Mouse (Mus musculus) intestine, embryonic 16.5 days (tissue): ENCODE measurements around the gene Olfr1307. TPM values are rescaled to one million over a fixed set of nuclear protein-coding genes. Genes with fewer than 3 reads are reported as not detected.

Source experiments
- ATAC-seq: fragments of 200-750 bp; cut with Nextera tagmentation; 2 replicates; pipeline ENCODE4 v1.8.0; 2017; ENCODE audit warnings: moderate TSS enrichment, moderate library complexity
- H3K27ac ChIP-seq: fragments of 300-500 bp; sonication (generic); 2 replicates; pipeline ENCODE4 v1.5.1; 2014; ENCODE audit warnings: mild to moderate bottlenecking, low read length
- H3K27me3 ChIP-seq: fragments of 300-500 bp; sonication (generic); replicated peaks from 2 replicates; pipeline ENCODE4 v1.6.1; 2014; ENCODE audit warnings: low read length, control low read depth, mixed read lengths; ENCODE audit not compliant: control insufficient read depth, insufficient read depth
- H3K36me3 ChIP-seq: fragments of 300-500 bp; sonication (generic); 2 replicates; pipeline ENCODE4 v1.6.1; 2014; ENCODE audit warnings: low read length, control low read depth; ENCODE audit not compliant: control insufficient read depth, insufficient read depth
- H3K4me1 ChIP-seq: fragments of 300-500 bp; sonication (generic); 2 replicates; pipeline ENCODE4 v1.6.1; 2014; ENCODE audit warnings: low read length, control low read depth, mixed read lengths; ENCODE audit not compliant: control insufficient read depth, insufficient read depth
- H3K4me2 ChIP-seq: fragments of 300-500 bp; sonication (generic); 2 replicates; pipeline ENCODE4 v1.6.1; 2014; ENCODE audit warnings: low read depth, low read length, control low read depth
- H3K4me3 ChIP-seq: fragments of 300-500 bp; sonication (generic); 2 replicates; pipeline ENCODE4 v1.5.1; 2014; ENCODE audit warnings: mild to moderate bottlenecking, low read length
- H3K9ac ChIP-seq: fragments of 300-500 bp; sonication (generic); 2 replicates; pipeline ENCODE4 v1.6.1; 2014; ENCODE audit warnings: low read depth, low read length
- H3K9me3 ChIP-seq: fragments of 300-500 bp; sonication (generic); 2 replicates; pipeline ENCODE4 v1.6.1; 2016; ENCODE audit warnings: low read length, control low read depth; ENCODE audit not compliant: control insufficient read depth
- WGBS: fragments of 180-500 bp; shearing (Covaris S2); extraction: QIAGEN DNeasy Blood & Tissue Kit; methylation state at CpG from one replicate; pipeline ENCODE4 v1.1.7; 2014; 5-methylcytosine and 5-hydroxymethylcytosine counted together
- polyA plus RNA-seq: library from polyadenylated mRNA; unstranded; fragments of >200 nt; fragmentation: Nextera tagmentation; extraction: Ambion mirVana; gene quantifications from 2 replicates; pipeline ENCODE4 v1.2.1, GENCODE M21; 2015

Olfr1307 gene
- not detected in 2 replicates for polyA plus RNA-seq

DNA sequence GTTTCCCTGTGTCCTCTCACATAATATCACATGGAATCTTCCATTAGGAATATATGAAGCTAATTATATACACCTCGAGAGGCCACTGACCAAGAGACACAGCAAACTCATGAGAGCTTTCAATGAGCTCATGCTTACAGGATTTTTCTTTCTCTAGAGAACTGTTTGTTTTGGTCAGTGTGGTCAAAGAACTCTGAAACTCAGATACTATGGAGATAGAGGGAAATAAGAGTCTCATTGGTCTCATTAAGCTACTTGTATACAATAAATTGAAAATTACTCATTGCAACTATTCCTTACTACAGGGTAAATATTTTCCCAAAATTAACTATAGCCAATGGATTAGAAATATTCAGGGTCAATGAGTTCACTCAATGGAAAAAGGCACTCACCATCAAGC, at the start of gene Olfr1307:
Olfr1307 (minus strand) TSS at position 101 of the 400 bp plus-strand sequence.
- Histone ChIP-seq H3K4me3 (no peak within 1 kb of the TSS), H3K4me2 (no peak within 1 kb of the TSS), H3K9me3 (no peaks in the 10 kb centered on the region), H3K36me3 (no peaks in the 10 kb centered on the region), H3K9ac (no peak within 1 kb of the TSS), H3K27ac (no peak within 1 kb of the TSS), H3K27me3 (no peaks in the 10 kb centered on the region), H3K4me1 (no peaks in the 10 kb centered on the region)
- no peak for ATAC-seq
- WGBS, result 82% methylated on average over 1 of the region's 1 CpGs

GRCm38 (mm10) chr2:111990181-111990580, 40.9 kb upstream of the Olfr1307 start, which contains the start of gene Olfr1309:
Olfr1309 (minus strand) TSS chr2:111990281.
- Histone ChIP-seq H3K27ac (no peak within 1 kb of the TSS), H3K36me3 (no peaks in the 10 kb centered on the region), H3K27me3 (no peaks in the 10 kb centered on the region), H3K9ac (no peak within 1 kb of the TSS), H3K4me2 (no peak within 1 kb of the TSS), H3K4me3 (no peak within 1 kb of the TSS), H3K9me3 (no peaks in the 10 kb centered on the region), H3K4me1 (no peaks in the 10 kb centered on the region)
- 53% methylated on average over 1 of the region's 1 CpGs for WGBS
- ATAC-seq, result no peak

DNA sequence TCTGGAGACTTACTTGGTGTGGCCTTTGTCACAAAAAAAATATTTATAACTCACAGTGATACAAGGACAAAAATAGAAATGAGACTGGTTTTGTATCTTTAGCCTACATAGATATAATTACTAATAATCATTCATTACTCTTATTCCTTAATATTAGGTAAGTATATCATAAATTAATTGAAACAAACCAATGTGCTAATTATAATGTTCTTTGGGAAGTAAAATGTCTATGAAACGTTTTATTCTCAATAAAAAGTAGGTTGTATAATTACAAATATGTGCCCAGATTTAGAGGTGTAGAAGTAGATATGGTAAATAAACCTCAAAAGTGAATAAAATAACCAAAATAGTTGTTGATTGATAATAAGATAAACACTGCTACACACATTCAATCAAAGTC, 15.6 kb upstream of the Olfr1307 start, which contains the start of gene Olfr1308:
Olfr1308 (minus strand) TSS at position 101 of the 400 bp plus-strand sequence.
- H3K9me3 ChIP-seq, result no peaks in the 10 kb centered on the region
- no peaks in the 10 kb centered on the region for H3K4me1 ChIP-seq
- H3K4me2 ChIP-seq, result no peak within 1 kb of the TSS
- ATAC-seq, result no peak
- H3K9ac ChIP-seq, result no peak within 1 kb of the TSS
- H3K27ac ChIP-seq, result no peak within 1 kb of the TSS
- WGBS, result 47% methylated on average over 1 of the region's 1 CpGs
- no peaks in the 10 kb centered on the region for H3K36me3 ChIP-seq
- H3K27me3 ChIP-seq, result no peaks in the 10 kb centered on the region
- no peak within 1 kb of the TSS for H3K4me3 ChIP-seq

DNA sequence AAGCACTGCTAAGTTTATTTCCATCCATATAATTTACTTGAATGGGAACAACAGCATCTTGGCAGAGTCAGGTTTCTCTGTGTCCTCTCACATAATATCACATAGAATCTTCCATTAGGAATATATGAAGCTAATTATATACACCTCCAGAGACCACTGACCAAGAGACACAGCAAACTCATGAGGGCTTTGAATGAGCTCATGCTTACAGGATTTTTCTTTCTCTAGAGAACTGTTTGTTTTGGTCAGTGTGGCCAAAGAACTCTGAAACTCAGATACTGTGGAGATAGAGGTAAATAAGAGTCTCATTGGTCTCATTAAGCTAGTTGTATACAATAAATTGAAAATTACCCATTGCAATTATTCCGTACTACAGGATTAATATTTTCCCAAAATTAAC, 33.1 kb downstream of the Olfr1307 start, which contains the start of gene Olfr1306:
Olfr1306 (minus strand) TSS at position 101 of the 400 bp plus-strand sequence.
- Histone ChIP-seq H3K27me3 (no peaks in the 10 kb centered on the region), H3K9me3 (no peaks in the 10 kb centered on the region), H3K27ac (no peak within 1 kb of the TSS), H3K9ac (no peak within 1 kb of the TSS), H3K4me3 (no peak within 1 kb of the TSS), H3K4me1 (no peaks in the 10 kb centered on the region), H3K36me3 (no peaks in the 10 kb centered on the region), H3K4me2 (no peak within 1 kb of the TSS)
- WGBS, result 82% methylated on average over 1 of the region's 1 CpGs
- ATAC-seq, result no peak

Other genes starting within 250 kb of the Olfr1307 start
- not detected in 2 replicates for gene Olfr1301, start 198.4 kb downstream of the Olfr1307 start, polyA plus RNA-seq
- gene Olfr1302, start 172.0 kb downstream of the Olfr1307 start, polyA plus RNA-seq, result not detected in 2 replicates
- not detected in 2 replicates for gene Olfr1303, start 129.1 kb downstream of the Olfr1307 start, polyA plus RNA-seq
- gene Olfr1305, start 72.3 kb downstream of the Olfr1307 start, polyA plus RNA-seq, result not detected in 2 replicates
- gene Olfr1306, start 33.2 kb downstream of the Olfr1307 start, polyA plus RNA-seq, result not detected in 2 replicates
- gene Olfr1308, start 15.5 kb upstream of the Olfr1307 start, polyA plus RNA-seq, result not detected in 2 replicates
- not detected in 2 replicates for gene Olfr1309, start 40.8 kb upstream of the Olfr1307 start, polyA plus RNA-seq
- gene Olfr1310, start 63.3 kb upstream of the Olfr1307 start, polyA plus RNA-seq, result not detected in 2 replicates
- not detected in 2 replicates for gene Olfr1311, start 75.0 kb upstream of the Olfr1307 start, polyA plus RNA-seq
- not detected in 2 replicates for gene Olfr1312, start 100.8 kb upstream of the Olfr1307 start, polyA plus RNA-seq
- not detected in 2 replicates for gene Olfr1313, start 128.4 kb upstream of the Olfr1307 start, polyA plus RNA-seq
- gene Olfr1314, start 147.3 kb upstream of the Olfr1307 start, polyA plus RNA-seq, result not detected in 2 replicates
- not detected in 2 replicates for gene Olfr1315-ps1, start 166.0 kb upstream of the Olfr1307 start, polyA plus RNA-seq
- gene Olfr1316, start 185.5 kb upstream of the Olfr1307 start, polyA plus RNA-seq, result not detected in 2 replicates
- gene Olfr1317, start 190.9 kb upstream of the Olfr1307 start, polyA plus RNA-seq, result not detected in 2 replicates
- gene Olfr1318, start 204.8 kb upstream of the Olfr1307 start, polyA plus RNA-seq, result not detected in 2 replicates